Mouse (Mus musculus) small intestine, adult 2 months (tissue): ENCODE data around the gene Fam53a. TPM values are rescaled to one million over a fixed set of nuclear protein-coding genes. Genes with fewer than 3 reads are reported as not detected.

Experiments used
- H3K27ac ChIP-seq: fragments of 200-500 bp; 2 replicates; pipeline ENCODE4 v1.5.1; 2012; ENCODE audit warnings: low read depth, low read length, control low read depth, inconsistent platforms; ENCODE audit not compliant: insufficient read depth
- H3K27me3 ChIP-seq: fragments of 200-500 bp; 2 replicates; pipeline ENCODE4 v1.6.1; 2012; ENCODE audit warnings: mild to moderate bottlenecking, moderate library complexity, low read length, inconsistent platforms; ENCODE audit not compliant: control insufficient read depth, insufficient read depth
- H3K36me3 ChIP-seq: fragments of 200-500 bp; 2 replicates; pipeline ENCODE4 v1.6.1; 2012; ENCODE audit warnings: mild to moderate bottlenecking, low read length, control low read depth, inconsistent platforms; ENCODE audit not compliant: control insufficient read depth, insufficient read depth
- H3K4me1 ChIP-seq: fragments of 200-500 bp; 2 replicates; pipeline ENCODE4 v1.6.1; 2012; ENCODE audit warnings: low read length, inconsistent platforms, mixed read lengths; ENCODE audit not compliant: control insufficient read depth, insufficient read depth, insufficient read length
- H3K4me3 ChIP-seq: fragments of 200-500 bp; 2 replicates; pipeline ENCODE4 v1.5.1; 2012; ENCODE audit warnings: low read depth, mild to moderate bottlenecking, control low read depth, inconsistent platforms, low read length, moderate library complexity
- CTCF ChIP-seq: fragments of 200-500 bp; IDR thresholded peaks from 2 replicates; pipeline ENCODE4 v1.5.1; 2012; ENCODE audit warnings: low read depth, mild to moderate bottlenecking, control low read depth, inconsistent platforms, low read length, moderate library complexity, mixed read lengths; ENCODE audit not compliant: insufficient replicate concordance, insufficient read length; ENCODE audit errors: extremely low read depth
- POLR2A ChIP-seq: fragments of 200-500 bp; IDR thresholded peaks from 2 replicates; pipeline ENCODE4 v1.6.1; 2012; ENCODE audit warnings: low read depth, mild to moderate bottlenecking, control low read depth, inconsistent platforms, low read length, moderate library complexity
- WGBS: fragments of 180-500 bp; shearing (Covaris S2); methylation state at CpG from one replicate; pipeline ENCODE4 v1.1.7; 2018; 5-methylcytosine and 5-hydroxymethylcytosine counted together
- polyA plus RNA-seq: library from polyadenylated mRNA; depleted of rRNA; stranded (reverse); fragments of >200 nt; gene quantifications from 2 replicates; pipeline ENCODE4 v1.2.3, GENCODE M21; 2012

Fam53a gene
- polyA plus RNA-seq, 1 experiment = 58.1 TPM

GRCm38 (mm10) chr5:33632526-33632925 lies 3.1 kb upstream of the Fam53a start:
- Histone ChIP-seq H3K27ac (no peak overlapping the region), H3K36me3 (peaks cover 3% of the 10 kb centered on the region), H3K4me1 (peaks cover 5% of the 10 kb centered on the region), H3K4me3 (no peak overlapping the region), H3K27me3 (no peaks in the 10 kb centered on the region)
- WGBS = 91% methylated on average over 1 of the region's 1 CpGs
- TF ChIP-seq POLR2A (no peak), CTCF (no peak)

- Histone ChIP-seq H3K27me3 (no peaks in the 10 kb centered on the region), H3K36me3 (no peaks in the 10 kb centered on the region), H3K4me3 (peak overlapping the region; percentile 16; the same call in 1 of the 2 replicates), H3K4me1 (peaks cover 5% of the 10 kb centered on the region), H3K27ac (peak overlapping the region; percentile 83)
- TF ChIP-seq CTCF = no peak
- TF ChIP-seq POLR2A = no peak
- WGBS = 27% methylated on average over 4 of the region's 4 CpGs
Measured at GRCm38 (mm10) chr5:33630615-33631014, 1.2 kb upstream of the Fam53a start.

GRCm38 (mm10) chr5:33630061-33630460 lies 626 bp upstream of the Fam53a start:
- Histone ChIP-seq H3K4me3 (peak overlapping the region; percentile 74), H3K27ac (peak overlapping the region; percentile 83), H3K4me1 (peaks cover 5% of the 10 kb centered on the region), H3K36me3 (no peaks in the 10 kb centered on the region), H3K27me3 (no peaks in the 10 kb centered on the region)
- TF ChIP-seq CTCF (no peak), POLR2A (no peak)
- 2% methylated on average over 9 of the region's 9 CpGs for WGBS

- peak overlapping the region; percentile 96 for H3K4me3 ChIP-seq
- TF ChIP-seq POLR2A = no peak
- no peak for TF ChIP-seq CTCF
- no peaks in the 10 kb centered on the region for H3K27me3 ChIP-seq
- H3K27ac ChIP-seq = peak overlapping the region; percentile 93
- WGBS = under 1% methylated on average over 24 of the region's 24 CpGs
- H3K4me1 ChIP-seq = peaks cover 5% of the 10 kb centered on the region
- no peaks in the 10 kb centered on the region for H3K36me3 ChIP-seq
Measured at GRCm38 (mm10) chr5:33628820-33629300, 575 bp downstream of the Fam53a start.

- Histone ChIP-seq H3K4me3 (no peak overlapping the region), H3K27me3 (no peaks in the 10 kb centered on the region), H3K36me3 (no peaks in the 10 kb centered on the region), H3K27ac (0 out of 2 replicates have a peak overlapping the region, but pooled peaks have one; percentile 8), H3K4me1 (peaks cover 5% of the 10 kb centered on the region)
- WGBS = 4% methylated on average over 4 of the region's 4 CpGs
- TF ChIP-seq POLR2A (no peak), CTCF (no peak)
Measured at GRCm38 (mm10) chr5:33627968-33628367, 1.5 kb downstream of the Fam53a start.

- 80% methylated on average over 3 of the region's 3 CpGs for WGBS
- Histone ChIP-seq H3K27me3 (no peaks in the 10 kb centered on the region), H3K4me3 (no peak overlapping the region), H3K36me3 (no peaks in the 10 kb centered on the region), H3K4me1 (peaks cover 3% of the 10 kb centered on the region), H3K27ac (no peak overlapping the region)
- TF ChIP-seq CTCF (no peak), POLR2A (no peak)
Measured at GRCm38 (mm10) chr5:33623766-33624165, 5.7 kb downstream of the Fam53a start.

- no peaks in the 10 kb centered on the region for H3K27me3 ChIP-seq
- H3K4me1 ChIP-seq = no peaks in the 10 kb centered on the region; the same call in 1 of the 2 replicates
- no peak overlapping the region for H3K27ac ChIP-seq
- no peaks in the 10 kb centered on the region for H3K36me3 ChIP-seq
- no peak overlapping the region for H3K4me3 ChIP-seq
- TF ChIP-seq POLR2A (no peak), CTCF (no peak)
- 86% methylated on average over 2 of the region's 2 CpGs for WGBS
Measured at GRCm38 (mm10) chr5:33622671-33623070, 6.8 kb downstream of the Fam53a start.

- Histone ChIP-seq H3K36me3 (peaks cover 26% of the 10 kb centered on the region), H3K4me3 (no peak overlapping the region), H3K4me1 (no peaks in the 10 kb centered on the region; the same call in 1 of the 2 replicates), H3K27ac (no peak overlapping the region), H3K27me3 (no peaks in the 10 kb centered on the region)
- TF ChIP-seq CTCF (no peak), POLR2A (no peak)
- 92% methylated on average over 6 of the region's 6 CpGs for WGBS
Measured at GRCm38 (mm10) chr5:33614391-33614790, 15.0 kb downstream of the Fam53a start.
